Mouse (Mus musculus) neural tube, embryonic 11.5 days (tissue): Measurements from ENCODE around the gene Rexo2. TPM values are rescaled to one million over a fixed set of nuclear protein-coding genes. Genes with fewer than 3 reads are reported as not detected.
"Not testable (repeated sequence)": the region's sequence is repeated elsewhere in the genome, so short reads cannot be mapped to it uniquely, and the experiment has no call there.

Experiments
- ATAC-seq: fragments of 200-750 bp; cut with Nextera tagmentation; 2 replicates; pipeline ENCODE4 v1.8.0; 2017; ENCODE audit warnings: moderate number of reproducible peaks, mild to moderate bottlenecking, moderate TSS enrichment, moderate library complexity; ENCODE audit not compliant: insufficient read depth, low FRiP score, low TSS enrichment
- DNase-seq: peaks from one replicate; pipeline ENCODE4 v3.0.0-alpha.2; 2015; ENCODE audit warnings: low spot score
- H3K27ac ChIP-seq: fragments of 300-500 bp; sonication (generic); 2 replicates; pipeline ENCODE4 v1.5.1; 2014; ENCODE audit warnings: low read depth, mild to moderate bottlenecking, low read length
- H3K27me3 ChIP-seq: fragments of 300-500 bp; sonication (generic); 2 replicates; pipeline ENCODE4 v1.6.1; 2014; ENCODE audit warnings: mild to moderate bottlenecking, low read length, mixed read lengths; ENCODE audit not compliant: control insufficient read depth, insufficient read depth
- H3K36me3 ChIP-seq: fragments of 300-500 bp; sonication (generic); 2 replicates; pipeline ENCODE4 v1.6.1; 2014; ENCODE audit warnings: mild to moderate bottlenecking, low read length, moderate library complexity, mixed read lengths; ENCODE audit not compliant: control insufficient read depth, insufficient read depth
- H3K4me1 ChIP-seq: fragments of 300-500 bp; sonication (generic); 2 replicates; pipeline ENCODE4 v1.6.1; 2014; ENCODE audit warnings: low read length, mixed read lengths; ENCODE audit not compliant: control insufficient read depth, insufficient read depth
- H3K4me2 ChIP-seq: fragments of 300-500 bp; sonication (generic); 2 replicates; pipeline ENCODE4 v1.6.1; 2014; ENCODE audit warnings: low read depth, mild to moderate bottlenecking, moderate library complexity
- H3K4me3 ChIP-seq: fragments of 300-500 bp; sonication (generic); 2 replicates; pipeline ENCODE4 v1.5.1; 2014; ENCODE audit warnings: low read depth, low read length
- H3K9ac ChIP-seq: fragments of 300-500 bp; sonication (generic); 2 replicates; pipeline ENCODE4 v1.6.1; 2014; ENCODE audit warnings: mild to moderate bottlenecking, low read length
- H3K9me3 ChIP-seq: fragments of 300-500 bp; sonication (generic); 2 replicates; pipeline ENCODE4 v1.6.1; 2016; ENCODE audit warnings: low read length; ENCODE audit not compliant: control insufficient read depth
- WGBS: fragments of 180-500 bp; shearing (Covaris S2); extraction: QIAGEN DNeasy Blood & Tissue Kit; methylation state at CpG from one replicate; pipeline ENCODE4 v1.1.7; 2014; 5-methylcytosine and 5-hydroxymethylcytosine counted together
- polyA plus RNA-seq: library from polyadenylated mRNA; unstranded; fragments of >200 nt; fragmentation: Nextera tagmentation; extraction: Ambion mirVana; gene quantifications from 2 replicates; pipeline ENCODE4 v1.2.1, GENCODE M21; 2014

Gene Rexo2
- polyA plus RNA-seq, 1 experiment from 2014 or later: 76.2 TPM

GRCm38 (mm10) chr9:48476236-48477165 is 3.9 kb downstream of the Rexo2 start:
- Histone ChIP-seq H3K36me3 (peaks cover 2% of the 10 kb centered on the region; the same call in 1 of the 2 replicates), H3K27me3 (no peaks in the 10 kb centered on the region), H3K27ac (no peak overlapping the region), H3K4me2 (no peak overlapping the region), H3K9me3 (no peaks in the 10 kb centered on the region), H3K4me3 (no peak overlapping the region), H3K9ac (no peak overlapping the region), H3K4me1 (peaks cover 2% of the 10 kb centered on the region; the same call in 1 of the 2 replicates)
- 92% methylated on average over 10 of the region's 10 CpGs for WGBS
- no peak for DNase-seq
- ATAC-seq: no peak

- Histone ChIP-seq H3K4me2 (no peak overlapping the region), H3K27ac (no peak overlapping the region), H3K4me1 (no peaks in the 10 kb centered on the region), H3K36me3 (peaks cover 2% of the 10 kb centered on the region; the same call in 1 of the 2 replicates), H3K4me3 (no peak overlapping the region), H3K9ac (no peak overlapping the region), H3K27me3 (no peaks in the 10 kb centered on the region), H3K9me3 (no peaks in the 10 kb centered on the region)
- no peak for DNase-seq
- WGBS: 92% methylated on average over 9 of the region's 9 CpGs
- ATAC-seq: no peak
Observed at GRCm38 (mm10) chr9:48474367-48474766, 6.1 kb downstream of the Rexo2 start.

- DNase-seq (no peak), ATAC-seq (no peak)
- H3K9me3 ChIP-seq: no peaks in the 10 kb centered on the region
- no peak overlapping the region for H3K4me3 ChIP-seq
- WGBS: 97% methylated on average over 12 of the region's 12 CpGs
- no peak overlapping the region for H3K4me2 ChIP-seq
- H3K9ac ChIP-seq: no peak overlapping the region
- no peak overlapping the region for H3K27ac ChIP-seq
- peaks cover 2% of the 10 kb centered on the region; the same call in 1 of the 2 replicates for H3K36me3 ChIP-seq
- no peaks in the 10 kb centered on the region for H3K4me1 ChIP-seq
- H3K27me3 ChIP-seq: no peaks in the 10 kb centered on the region
Observed at GRCm38 (mm10) chr9:48473131-48473530, 7.3 kb downstream of the Rexo2 start.

GRCm38 (mm10) chr9:48472441-48473025 is 7.9 kb downstream of the Rexo2 start:
- H3K36me3 ChIP-seq: peaks cover 2% of the 10 kb centered on the region; the same call in 1 of the 2 replicates
- ATAC-seq: no peak
- WGBS: 93% methylated on average over 15 of the region's 15 CpGs

GRCm38 (mm10) chr9:48467471-48467870 is 13.0 kb downstream of the Rexo2 start:
- H3K4me1 ChIP-seq, H3K4me2 ChIP-seq, DNase-seq, H3K4me3 ChIP-seq, H3K27ac ChIP-seq, H3K9me3 ChIP-seq, H3K27me3 ChIP-seq, ATAC-seq, H3K9ac ChIP-seq, H3K36me3 ChIP-seq: not testable (repeated sequence)
- 97% methylated on average over 5 of the region's 5 CpGs for WGBS

More at GRCm38 (mm10) chr9:48472441-48473025, 7.9 kb downstream of the Rexo2 start:
- Histone ChIP-seq H3K4me2 (no peak overlapping the region), H3K4me1 (no peaks in the 10 kb centered on the region), H3K9me3 (no peaks in the 10 kb centered on the region), H3K27me3 (no peaks in the 10 kb centered on the region), H3K4me3 (no peak overlapping the region), H3K27ac (no peak overlapping the region), H3K9ac (no peak overlapping the region)
- no peak for DNase-seq

GRCm38 (mm10) chr9:48466804-48467203 is 13.6 kb downstream of the Rexo2 start:
- DNase-seq: peak; percentile 45
- H3K9ac ChIP-seq: no peak overlapping the region
- H3K4me1 ChIP-seq: no peaks in the 10 kb centered on the region
- no peak overlapping the region for H3K27ac ChIP-seq
- WGBS: 68% methylated on average over 3 of the region's 3 CpGs
- H3K4me3 ChIP-seq: no peak overlapping the region
- no peaks in the 10 kb centered on the region for H3K27me3 ChIP-seq
- no peak overlapping the region for H3K4me2 ChIP-seq
- no peak for ATAC-seq
- no peaks in the 10 kb centered on the region; the same call in 1 of the 2 replicates for H3K36me3 ChIP-seq
- H3K9me3 ChIP-seq: peaks cover 3% of the 10 kb centered on the region; the same call in 1 of the 2 replicates

GRCm38 (mm10) chr9:48465671-48466070 is 14.8 kb downstream of the Rexo2 start:
- Histone ChIP-seq H3K27me3 (no peaks in the 10 kb centered on the region), H3K4me3 (no peak overlapping the region), H3K36me3 (no peaks in the 10 kb centered on the region; the same call in 1 of the 2 replicates), H3K4me1 (no peaks in the 10 kb centered on the region), H3K9ac (no peak overlapping the region), H3K9me3 (peaks cover 3% of the 10 kb centered on the region; the same call in 1 of the 2 replicates), H3K27ac (no peak overlapping the region), H3K4me2 (no peak overlapping the region)
- WGBS: 97% methylated on average over 3 of the region's 3 CpGs
- ATAC-seq (no peak), DNase-seq (no peak)

GRCm38 (mm10) chr9:48461545-48461944 is 18.9 kb downstream of the Rexo2 start:
- DNase-seq (no peak), ATAC-seq (no peak)
- Histone ChIP-seq H3K9me3 (peaks cover 3% of the 10 kb centered on the region; the same call in 1 of the 2 replicates), H3K9ac (no peak overlapping the region), H3K4me3 (no peak overlapping the region), H3K4me2 (no peak overlapping the region), H3K27ac (no peak overlapping the region), H3K36me3 (no peaks in the 10 kb centered on the region; the same call in 1 of the 2 replicates), H3K27me3 (no peaks in the 10 kb centered on the region), H3K4me1 (no peaks in the 10 kb centered on the region)
- WGBS: 81% methylated on average over 3 of the region's 3 CpGs
